12 mouse cellular contexts compared by ENCODE assay signal in the genomic region with DNA sequence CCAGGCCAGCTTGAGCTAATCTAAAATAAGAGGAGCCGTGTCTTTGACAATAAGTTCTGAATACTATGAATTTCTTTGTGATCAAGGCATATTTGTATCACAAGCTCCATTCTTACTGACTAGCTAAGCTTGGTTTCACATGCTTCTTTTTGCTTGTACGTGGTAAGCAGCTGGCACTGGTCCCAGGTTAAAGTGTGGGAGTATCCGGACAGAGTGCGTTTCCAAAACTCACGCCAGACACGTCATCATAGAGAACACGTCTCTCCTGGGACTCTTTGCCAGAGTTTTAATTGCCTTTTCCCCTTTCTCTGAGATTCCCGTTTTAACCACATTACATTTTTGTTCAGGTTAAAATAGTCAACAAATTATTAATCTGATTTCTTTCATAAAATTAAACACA. TPM values are rescaled to one million over a fixed set of nuclear protein-coding genes. Genes with fewer than 3 reads are reported as not detected.
DNase-seq lines count a peak whose midpoint lies in the region; ATAC-seq and TF ChIP-seq lines count a peak whose summit lies in the region.
"Had no signal": no experiment of that assay in that cellular context is flagged by ENCODE, and none has a peak within 500 bp of the region (broad histone marks: within the 10 kb centered on the region; RNA-seq: fewer than 3 reads in every experiment).

No protein-coding gene starts in this region.

- H3K9me3 ChIP-seq in midbrain, postnatal 0 days (ENCODE audit: low read length), result no peaks in the 10 kb centered on the region
- H3K9me3 ChIP-seq in forebrain, embryonic 11.5 days (ENCODE audit: control insufficient read depth, low read length), result no peaks in the 10 kb centered on the region
- H3K9me3 ChIP-seq: G1E; heart, embryonic 13.5 days had no signal

- WGBS in midbrain, postnatal 0 days, result 77% methylated on average over 8 of the region's 8 CpGs
- 89% methylated on average over 8 of the region's 8 CpGs for WGBS in forebrain, embryonic 11.5 days

- no peaks in the 10 kb centered on the region for H3K4me1 ChIP-seq in midbrain, postnatal 0 days (ENCODE audit: insufficient read depth, low read length)
- no peaks in the 10 kb centered on the region for H3K4me1 ChIP-seq in forebrain, embryonic 11.5 days (replicated peaks; ENCODE audit: control insufficient read depth, insufficient read depth, low read length)
- H3K4me1 ChIP-seq: heart, embryonic 13.5 days had no signal

- no peak for ATAC-seq in midbrain, postnatal 0 days (ENCODE audit: low FRiP score)
- ATAC-seq in forebrain, embryonic 11.5 days (replicated peaks; ENCODE audit: low FRiP score), result no peak

- H3K4me3 ChIP-seq in midbrain, postnatal 0 days (ENCODE audit: low read depth, low read length), result no peak overlapping the region
- H3K4me3 ChIP-seq in forebrain, embryonic 11.5 days (ENCODE audit: low read depth, low read length), result no peak overlapping the region
- H3K4me3 ChIP-seq: heart, embryonic 13.5 days had no signal

- H3K27me3 ChIP-seq in midbrain, postnatal 0 days (ENCODE audit: insufficient read depth, low read length), result no peaks in the 10 kb centered on the region
- no peaks in the 10 kb centered on the region for H3K27me3 ChIP-seq in forebrain, embryonic 11.5 days (ENCODE audit: control insufficient read depth, insufficient read depth, low read length)
- H3K27me3 ChIP-seq: heart, embryonic 13.5 days had no signal

- no peak overlapping the region for H3K9ac ChIP-seq in midbrain, postnatal 0 days (replicated peaks; ENCODE audit: low read length, poor library complexity, severe bottlenecking)
- no peak overlapping the region for H3K9ac ChIP-seq in forebrain, embryonic 11.5 days (ENCODE audit: low read length)
- H3K9ac ChIP-seq: heart, embryonic 13.5 days had no signal

- no peak overlapping the region for H3K27ac ChIP-seq in midbrain, postnatal 0 days (ENCODE audit: low read depth, low read length)
- no peak overlapping the region for H3K27ac ChIP-seq in forebrain, embryonic 11.5 days (ENCODE audit: low read depth, low read length)
- H3K27ac ChIP-seq: heart, embryonic 13.5 days had no signal

- H3K36me3 ChIP-seq in midbrain, postnatal 0 days (ENCODE audit: insufficient read depth, low read length), result no peaks in the 10 kb centered on the region
- no peaks in the 10 kb centered on the region for H3K36me3 ChIP-seq in forebrain, embryonic 11.5 days (ENCODE audit: control insufficient read depth, insufficient read depth, low read length)
- H3K36me3 ChIP-seq: G1E; heart, embryonic 13.5 days had no signal

- H3K4me2 ChIP-seq in midbrain, postnatal 0 days (ENCODE audit: low read depth, low read length, poor library complexity, severe bottlenecking), result no peak overlapping the region
- H3K4me2 ChIP-seq in forebrain, embryonic 11.5 days (ENCODE audit: low read depth, low read length, severe bottlenecking), result no peak overlapping the region
- H3K4me2 ChIP-seq: heart, embryonic 13.5 days had no signal

- no peak for TF ChIP-seq CTCF in midbrain, postnatal 0 days (IDR thresholded peaks at IDR 0.05)

- peak; percentile 18 to 24 for DNase-seq in right cerebral cortex, adult 2 months (ENCODE audit: low spot score in 2 of 2)
- DNase-seq in right cerebral cortex, adult 18-20 months, result no peak
- DNase-seq in gastrocnemius, postnatal 10 days, result peak; percentile 50
- DNase-seq in kidney, postnatal 4 days, result peak; percentile 64 to 73
- DNase-seq in urinary bladder, postnatal 25 days (ENCODE audit: low spot score), result peak; percentile 45
- DNase-seq in midbrain, postnatal 0 days (ENCODE audit: low spot score), result no peak
- DNase-seq in forebrain, embryonic 11.5 days (ENCODE audit: low spot score), result no peak
- no peak for DNase-seq in cerebellum, adult 18-20 months
- DNase-seq: layer of hippocampus, postnatal 36 days had no signal

RNA-seq across cellular contexts. Expression of a gene that starts 27.7 kb away (rescaled TPM):
- total RNA-seq in gastrocnemius, postnatal 10 days (2021), result 1 to 10 TPM in 1 of 2 experiments, not detected in 1; 1.9 TPM
- total RNA-seq in midbrain, postnatal 0 days (2014; rRNA removed), result 0.49 and 0.76 TPM in 2 replicates
- polyA plus RNA-seq in midbrain, postnatal 0 days (2015; fragmentation: Nextera tagmentation; extraction: Ambion mirVana), result 3.3 and 6.7 TPM in 2 replicates
- polyA plus RNA-seq in forebrain, embryonic 11.5 days (2014; fragmentation: Nextera tagmentation; extraction: Ambion mirVana), result 45.5 and 47.7 TPM in 2 replicates
- total RNA-seq: G1E had no signal
- polyA plus RNA-seq: G1E; spleen, adult 2 months had no signal

RNA-seq across cellular contexts. Expression of a gene that starts 46.2 kb away (rescaled TPM):
- total RNA-seq in gastrocnemius, postnatal 10 days (2021), result 1 to 10 TPM; 3.7 TPM
- total RNA-seq in midbrain, postnatal 0 days (2014; rRNA removed), result 4.4 and 5.5 TPM in 2 replicates
- polyA plus RNA-seq in midbrain, postnatal 0 days (2015; fragmentation: Nextera tagmentation; extraction: Ambion mirVana), result 5.5 and 6.2 TPM in 2 replicates
- 6.5 and 8.1 TPM in 2 replicates for polyA plus RNA-seq in forebrain, embryonic 11.5 days (2014; fragmentation: Nextera tagmentation; extraction: Ambion mirVana)

RNA-seq across cellular contexts. Expression of a gene that starts 46.5 kb away (rescaled TPM):
- total RNA-seq in gastrocnemius, postnatal 10 days (2021), result 1 to 10 TPM in 1 of 2 experiments, not detected in 1; 1.3 TPM
- 0.57 and 1.5 TPM in 2 replicates for total RNA-seq in midbrain, postnatal 0 days (2014; rRNA removed)
- 0.81 and 1.1 TPM in 2 replicates for polyA plus RNA-seq in midbrain, postnatal 0 days (2015; fragmentation: Nextera tagmentation; extraction: Ambion mirVana)
- polyA plus RNA-seq in forebrain, embryonic 11.5 days (2014; fragmentation: Nextera tagmentation; extraction: Ambion mirVana), result 4.5 and 7.3 TPM in 2 replicates
- polyA plus RNA-seq: G1E; heart, embryonic 13.5 days; spleen, adult 2 months had no signal

Comparison
In these comparisons a context has a peak if more than half of its experiments do, and no peak if none do; other contexts are left out.
1. DNase-seq: peak in right cerebral cortex, adult 2 months (2 of 2), gastrocnemius, postnatal 10 days (single experiment), kidney, postnatal 4 days (2 of 2) and urinary bladder, postnatal 25 days (single experiment); none in right cerebral cortex, adult 18-20 months (single experiment), midbrain, postnatal 0 days (single experiment), forebrain, embryonic 11.5 days (single experiment) and cerebellum, adult 18-20 months (0 of 2).